ENCODE assay signal across 30 mouse cellular contexts in genomic region chr19:24648016-24648415, GRCm38 (mm10). TPM values are rescaled to one million over a fixed set of nuclear protein-coding genes. Genes with fewer than 3 reads are reported as not detected.
"Had no signal": no experiment of that assay in that cellular context is flagged by ENCODE, and none has a peak within 500 bp of the region (broad histone marks: within the 10 kb centered on the region; RNA-seq: fewer than 3 reads in every experiment).

No protein-coding gene starts in this region.

- ATAC-seq: forebrain, embryonic 13.5 days; forebrain, embryonic 14.5 days; forebrain, embryonic 15.5 days; forebrain, embryonic 16.5 days; forebrain, postnatal 0 days had no signal

- H3K4me2 ChIP-seq: embryonic facial prominence, embryonic 12.5 days; embryonic facial prominence, embryonic 13.5 days; embryonic facial prominence, embryonic 15.5 days; forebrain, embryonic 12.5 days; forebrain, embryonic 13.5 days; forebrain, embryonic 15.5 days had no signal

- H3K27me3 ChIP-seq: embryonic facial prominence, embryonic 12.5 days; embryonic facial prominence, embryonic 13.5 days; embryonic facial prominence, embryonic 15.5 days; forebrain, embryonic 12.5 days; forebrain, embryonic 13.5 days; forebrain, embryonic 15.5 days had no signal

- DNase-seq: cerebellum, adult 2 months; cerebellum, adult 8-10 months; cerebellum, adult 9-10 months; cerebellum, adult 9-11 months; cerebellum, postnatal 10 days; cerebellum, postnatal 14 days; cerebellum, postnatal 25 days; cerebellum, postnatal 36 days; embryo, embryonic 11 days; forebrain, postnatal 0 days; gastrocnemius, adult 2 months; gastrocnemius, postnatal 10 days; gastrocnemius, postnatal 14 days; gastrocnemius, postnatal 25 days; gastrocnemius, postnatal 36 days; heart, adult 18-20 months; heart, adult 2 months had no signal

- H3K36me3 ChIP-seq: embryonic facial prominence, embryonic 10.5 days; embryonic facial prominence, embryonic 12.5 days; embryonic facial prominence, embryonic 13.5 days; embryonic facial prominence, embryonic 15.5 days; forebrain, embryonic 10.5 days; forebrain, embryonic 12.5 days; forebrain, embryonic 15.5 days had no signal

- H3K27ac ChIP-seq: embryonic facial prominence, embryonic 10.5 days; embryonic facial prominence, embryonic 12.5 days; embryonic facial prominence, embryonic 13.5 days; embryonic facial prominence, embryonic 15.5 days; forebrain, embryonic 10.5 days; forebrain, embryonic 12.5 days; forebrain, embryonic 13.5 days; forebrain, embryonic 15.5 days; gastrocnemius, adult 2 months; heart, adult 2 months had no signal

- H3K9me3 ChIP-seq: embryonic facial prominence, embryonic 10.5 days; embryonic facial prominence, embryonic 12.5 days; embryonic facial prominence, embryonic 13.5 days; embryonic facial prominence, embryonic 15.5 days; forebrain, embryonic 10.5 days; forebrain, embryonic 12.5 days; forebrain, embryonic 13.5 days; forebrain, embryonic 15.5 days had no signal

- H3K4me1 ChIP-seq: embryonic facial prominence, embryonic 12.5 days had no signal

- H3K4me3 ChIP-seq: embryonic facial prominence, embryonic 10.5 days; embryonic facial prominence, embryonic 12.5 days; embryonic facial prominence, embryonic 13.5 days; embryonic facial prominence, embryonic 15.5 days; erythroblast, embryonic 14.5 days; forebrain, embryonic 10.5 days; forebrain, embryonic 12.5 days; forebrain, embryonic 13.5 days; forebrain, embryonic 15.5 days; gastrocnemius, adult 2 months; heart, adult 2 months had no signal

- H3K9ac ChIP-seq: embryonic facial prominence, embryonic 12.5 days; embryonic facial prominence, embryonic 13.5 days; embryonic facial prominence, embryonic 15.5 days; forebrain, embryonic 12.5 days; forebrain, embryonic 13.5 days; forebrain, embryonic 15.5 days; forebrain, postnatal 0 days had no signal

RNA-seq across cellular contexts. Expression of gene Tmem252, which starts 25.8 kb away (rescaled TPM):
- total RNA-seq: common myeloid progenitor, adult 5-6 weeks; granulocyte monocyte progenitor cell, adult 5-6 weeks had no signal
- polyA plus RNA-seq: erythroblast, embryonic 14.5 days had no signal
